Mouse (Mus musculus) cortical plate, adult 2 months (tissue): Measurements from ENCODE around the gene Gm10272.
"Not testable (repeated sequence)": the region's sequence is repeated elsewhere in the genome, so short reads cannot be mapped to it uniquely, and the experiment has no call there.

ENCODE experiments used
- CTCF ChIP-seq: fragments of 200-500 bp; IDR thresholded peaks from 2 replicates; pipeline ENCODE4 v1.5.1; 2011; ENCODE audit warnings: mild to moderate bottlenecking, control low read depth, low read length; ENCODE audit not compliant: insufficient read depth; ENCODE audit errors: extremely low read depth
- POLR2A ChIP-seq: fragments of 200-500 bp; IDR thresholded peaks from 2 replicates; pipeline ENCODE4 v1.6.1; 2011; ENCODE audit warnings: mild to moderate bottlenecking, low read length, control low read depth; ENCODE audit not compliant: insufficient read depth; ENCODE audit errors: extremely low read depth

- TF ChIP-seq CTCF, POLR2A: not testable (repeated sequence)
Observed at GRCm38 (mm10) chr10:77752312-77752711, 45.9 kb downstream of the Gm10272 start.
